Mouse (Mus musculus) midbrain, embryonic 14.5 days (tissue): Measurements from ENCODE around the gene Fam161b. TPM values are rescaled to one million over a fixed set of nuclear protein-coding genes. Genes with fewer than 3 reads are reported as not detected.
A peak's percentile ranks its signal among the peaks of the same experiment; 100 is the strongest.
"Not testable (repeated sequence)": the region's sequence is repeated elsewhere in the genome, so short reads cannot be mapped to it uniquely, and the experiment has no call there.

Source experiments
- ATAC-seq: fragments of 200-750 bp; cut with Nextera tagmentation; 2 replicates; pipeline ENCODE4 v1.8.0; 2017; ENCODE audit warnings: moderate number of reproducible peaks, moderate library complexity; ENCODE audit not compliant: low FRiP score, low TSS enrichment
- DNase-seq: peaks from one replicate; pipeline ENCODE4 v3.0.0-alpha.2; 2015
- H3K27ac ChIP-seq: fragments of 300-500 bp; sonication (generic); replicated peaks from 2 replicates; pipeline ENCODE4 v1.5.1; 2014; ENCODE audit warnings: mild to moderate bottlenecking, low read depth, low read length, moderate library complexity
- H3K27me3 ChIP-seq: fragments of 300-500 bp; sonication (generic); 2 replicates; pipeline ENCODE4 v1.6.1; 2014; ENCODE audit warnings: low read length, control low read depth, mixed read lengths; ENCODE audit not compliant: control insufficient read depth, insufficient read depth
- H3K36me3 ChIP-seq: fragments of 300-500 bp; sonication (generic); 2 replicates; pipeline ENCODE4 v1.6.1; 2014; ENCODE audit warnings: low read length, control low read depth; ENCODE audit not compliant: control insufficient read depth, insufficient read depth
- H3K4me1 ChIP-seq: fragments of 300-500 bp; sonication (generic); 2 replicates; pipeline ENCODE4 v1.6.1; 2014; ENCODE audit warnings: mild to moderate bottlenecking, antibody characterized with exemption, low read length, control low read depth; ENCODE audit not compliant: control insufficient read depth, insufficient read depth
- H3K4me2 ChIP-seq: fragments of 300-500 bp; sonication (generic); 2 replicates; pipeline ENCODE4 v1.6.1; 2014; ENCODE audit warnings: mild to moderate bottlenecking, low read length, moderate library complexity
- H3K4me3 ChIP-seq: fragments of 300-500 bp; sonication (generic); replicated peaks from 2 replicates; pipeline ENCODE4 v1.5.1; 2014; ENCODE audit warnings: low read depth, low read length
- H3K9ac ChIP-seq: fragments of 300-500 bp; sonication (generic); replicated peaks from 2 replicates; pipeline ENCODE4 v1.6.1; 2014; ENCODE audit warnings: mild to moderate bottlenecking, low read length, moderate library complexity
- H3K9me3 ChIP-seq: fragments of 300-500 bp; sonication (generic); 2 replicates; pipeline ENCODE4 v1.6.1; 2016; ENCODE audit warnings: low read length, control low read depth, mixed read lengths; ENCODE audit not compliant: control insufficient read depth
- WGBS: fragments of 180-500 bp; shearing (Covaris S2); extraction: QIAGEN DNeasy Blood & Tissue Kit; methylation state at CpG from one replicate; pipeline ENCODE4 v1.1.7; 2014; 5-methylcytosine and 5-hydroxymethylcytosine counted together
- polyA plus RNA-seq: library from polyadenylated mRNA; unstranded; fragments of >200 nt; fragmentation: Nextera tagmentation; extraction: Ambion mirVana; gene quantifications from 2 replicates; pipeline ENCODE4 v1.2.1, GENCODE M21; 2014

The Fam161b gene
- polyA plus RNA-seq, 1 experiment from 2014 or later: 15.9 TPM

DNA sequence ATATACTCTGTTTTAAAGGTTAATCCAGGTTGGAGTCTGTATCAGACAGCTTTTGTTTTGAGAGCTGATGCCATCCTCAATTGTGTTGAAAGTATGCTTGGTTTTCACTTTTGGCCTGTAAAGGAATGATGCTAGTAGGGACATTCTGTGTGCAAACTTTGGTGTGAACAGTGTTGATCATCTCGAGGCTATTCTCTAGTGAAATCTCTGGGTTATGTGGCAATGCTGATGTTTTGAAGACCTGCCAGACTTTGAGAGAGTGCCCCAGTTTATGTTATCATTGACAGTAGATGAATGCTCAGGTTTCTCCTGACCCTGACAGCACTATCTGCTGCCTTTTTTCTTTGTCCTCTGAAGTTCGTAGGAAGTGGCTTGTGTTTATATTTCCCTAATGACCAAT is 1.2 kb upstream of the Fam161b start:
- Histone ChIP-seq H3K27me3 (no peaks in the 10 kb centered on the region), H3K9ac (no peak overlapping the region), H3K36me3 (peaks cover 12% of the 10 kb centered on the region), H3K4me1 (peaks cover 15% of the 10 kb centered on the region), H3K9me3 (no peaks in the 10 kb centered on the region), H3K4me3 (peak overlapping the region; percentile 99), H3K4me2 (peak overlapping the region; percentile 89), H3K27ac (no peak overlapping the region)
- 78% methylated on average over 2 of the region's 2 CpGs for WGBS
- no peak for DNase-seq
- ATAC-seq: no peak

DNA sequence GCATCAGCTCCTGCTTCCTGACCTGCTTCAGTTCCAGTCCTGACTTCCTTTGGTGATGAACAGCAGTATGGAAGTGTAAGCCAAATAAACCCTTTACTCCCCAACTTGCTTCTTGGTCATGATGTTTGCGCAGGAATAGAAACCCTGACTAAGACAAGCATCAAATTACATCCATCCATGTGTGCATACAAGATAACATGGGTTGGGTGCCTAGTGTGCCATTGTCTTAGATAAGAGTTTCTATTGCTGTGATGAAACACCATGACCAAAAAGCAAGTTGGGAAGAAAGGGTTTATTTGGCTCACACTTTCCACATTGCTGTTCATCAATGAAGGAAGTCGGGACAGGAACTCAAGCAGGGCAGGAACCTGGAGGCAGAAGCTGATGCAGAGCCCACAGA is 2.9 kb downstream of the Fam161b start:
- not testable (repeated sequence) for H3K27ac ChIP-seq, H3K9me3 ChIP-seq, H3K9ac ChIP-seq, ATAC-seq, H3K4me2 ChIP-seq, DNase-seq, H3K27me3 ChIP-seq, H3K4me3 ChIP-seq
- 89% methylated on average over 2 of the region's 2 CpGs for WGBS
- Histone ChIP-seq H3K36me3 (peaks cover 39% of the 10 kb centered on the region), H3K4me1 (peaks cover 15% of the 10 kb centered on the region)

DNA sequence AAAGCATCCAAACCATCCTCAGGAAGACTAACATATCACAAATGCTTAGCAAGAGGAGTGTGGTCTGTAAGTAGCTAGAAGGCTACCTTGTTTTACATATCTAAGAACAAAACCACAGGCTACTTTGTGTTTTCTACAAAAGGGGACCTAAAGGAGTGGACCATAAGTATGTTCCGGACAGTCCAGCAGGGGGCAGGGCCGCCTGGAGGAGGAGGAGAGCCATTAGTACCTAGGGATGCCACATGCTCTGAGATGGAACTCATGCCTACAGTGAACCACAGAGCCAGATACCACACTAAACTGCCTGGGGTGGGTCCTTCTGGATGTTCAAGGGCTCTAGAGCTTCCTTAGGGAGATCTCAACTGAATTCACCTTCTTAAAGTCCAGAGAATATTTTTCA is 14.4 kb downstream of the Fam161b start:
- Histone ChIP-seq H3K27me3 (no peaks in the 10 kb centered on the region), H3K36me3 (peaks cover 88% of the 10 kb centered on the region), H3K9ac (no peak overlapping the region), H3K4me1 (no peaks in the 10 kb centered on the region), H3K27ac (no peak overlapping the region), H3K9me3 (no peaks in the 10 kb centered on the region), H3K4me3 (no peak overlapping the region), H3K4me2 (no peak overlapping the region)
- DNase-seq: peak; percentile 50
- ATAC-seq: no peak
- 53% methylated on average over 2 of the region's 2 CpGs for WGBS

DNA sequence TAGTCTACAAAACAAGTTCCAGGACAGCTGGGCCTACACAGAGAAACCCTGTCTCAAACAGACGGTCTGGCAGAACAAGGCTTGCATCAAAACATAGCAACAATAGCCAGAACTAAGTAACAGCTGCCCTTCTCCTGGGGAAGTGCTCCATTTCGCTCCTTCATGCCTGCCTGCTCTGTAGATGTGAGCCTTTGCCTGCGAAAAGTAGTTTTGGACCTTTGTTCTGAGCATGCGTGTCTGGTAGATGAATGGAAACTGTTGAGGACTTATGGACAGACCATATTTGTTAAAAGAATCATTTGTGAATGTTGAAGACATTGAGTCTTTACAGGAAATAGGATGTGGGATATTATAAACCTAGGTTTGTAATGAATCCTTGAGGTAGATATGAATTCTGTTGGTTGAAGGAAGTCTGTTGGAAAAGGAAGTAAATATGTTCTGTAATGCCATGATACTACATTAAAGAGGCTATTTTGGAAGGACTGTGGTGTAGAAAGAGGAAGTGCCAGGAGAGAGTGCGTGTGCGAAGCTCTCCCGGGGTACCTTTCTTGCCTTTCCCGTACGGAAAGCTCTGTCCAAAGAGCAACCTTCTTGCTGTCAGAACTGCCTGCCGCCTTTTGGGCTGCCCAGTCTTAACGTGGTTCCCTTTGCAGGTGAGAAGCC is 24.5 kb downstream of the Fam161b start:
- Histone ChIP-seq H3K36me3 (peaks cover 91% of the 10 kb centered on the region), H3K4me2 (no peak overlapping the region), H3K27ac (no peak overlapping the region), H3K9ac (no peak overlapping the region), H3K9me3 (no peaks in the 10 kb centered on the region), H3K4me1 (no peaks in the 10 kb centered on the region), H3K27me3 (no peaks in the 10 kb centered on the region), H3K4me3 (no peak overlapping the region)
- no peak for ATAC-seq
- DNase-seq: no peak
- 95% methylated on average over 11 of the region's 11 CpGs for WGBS

DNA sequence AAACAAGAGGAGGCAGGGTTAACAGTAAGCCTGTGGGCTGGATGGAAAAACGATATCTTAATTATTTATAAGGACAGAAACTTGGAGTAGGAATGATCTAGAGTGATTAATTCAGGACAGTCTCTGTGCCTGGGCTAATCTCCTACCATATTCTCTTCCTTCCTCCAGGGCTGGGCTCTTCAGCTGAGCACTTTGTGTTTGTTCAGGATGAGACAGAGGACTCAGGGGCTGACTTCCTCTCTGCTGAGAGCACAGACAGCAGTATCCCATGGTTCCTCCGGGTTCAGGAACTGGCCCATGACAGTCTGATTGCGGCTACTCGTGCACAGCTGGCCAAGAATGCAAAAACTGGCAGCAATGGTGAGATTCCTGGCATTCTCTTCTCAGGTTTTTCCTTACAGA is 34.5 kb downstream of the Fam161b start:
- H3K27me3 ChIP-seq: no peaks in the 10 kb centered on the region
- 90% methylated on average over 4 of the region's 4 CpGs for WGBS
- no peak overlapping the region for H3K9ac ChIP-seq
- peaks cover 66% of the 10 kb centered on the region for H3K36me3 ChIP-seq
- no peaks in the 10 kb centered on the region for H3K9me3 ChIP-seq
- no peak for ATAC-seq
- H3K4me2 ChIP-seq: no peak overlapping the region
- no peaks in the 10 kb centered on the region for H3K4me1 ChIP-seq
- H3K4me3 ChIP-seq: no peak overlapping the region
- H3K27ac ChIP-seq: no peak overlapping the region
- DNase-seq: no peak

DNA sequence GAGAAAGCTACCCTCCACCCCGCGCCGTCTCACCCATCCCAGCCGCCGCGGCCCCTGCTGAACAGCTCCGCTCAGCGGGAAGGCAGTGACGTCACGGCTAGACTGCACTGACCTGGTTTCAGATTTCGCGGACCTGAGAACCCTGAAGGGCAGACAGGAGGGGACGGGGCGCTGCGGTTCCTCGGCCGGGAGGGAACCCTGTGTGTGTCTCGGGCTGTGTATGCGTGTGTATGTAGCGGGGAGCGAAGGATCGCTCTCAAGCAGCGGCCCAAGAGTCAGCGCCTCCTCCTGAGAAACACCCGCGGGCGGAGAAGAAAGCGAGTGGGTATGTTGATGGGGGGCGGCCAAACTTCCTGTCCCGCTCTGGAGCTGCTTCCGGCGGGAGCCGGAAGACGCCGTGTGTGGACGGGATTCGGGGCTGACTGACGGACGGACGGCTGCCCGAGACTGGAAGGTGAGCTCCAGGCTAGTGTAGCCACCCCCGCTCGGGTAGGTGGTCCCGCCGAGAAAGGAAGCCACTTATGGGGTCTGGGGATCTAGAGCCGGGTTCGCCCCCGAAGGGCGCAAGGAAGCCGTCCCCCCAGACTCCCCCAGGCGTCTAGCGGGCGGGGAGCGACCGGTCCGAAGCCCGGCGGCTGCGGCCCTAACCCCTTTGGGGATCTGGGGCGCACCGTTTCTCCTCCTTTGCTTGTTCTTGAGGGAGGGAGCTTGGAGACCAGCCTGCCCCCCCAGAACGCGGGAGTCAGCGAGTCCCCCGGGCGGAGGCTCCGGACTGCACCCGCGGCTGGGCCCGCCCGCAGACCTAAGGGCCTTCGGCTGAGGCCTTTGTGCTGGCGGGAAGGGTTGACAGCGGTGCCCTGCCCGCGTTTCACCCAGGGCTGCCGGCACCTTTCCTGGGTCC is 44.7 kb downstream of the Fam161b start, which contains the start of gene Zfp410:
Zfp410 (plus strand) TSS at position 132 of the 901 bp plus-strand sequence.
- H3K9me3 ChIP-seq: no peaks in the 10 kb centered on the region
- peak within 1 kb of the TSS; percentile 94 for H3K9ac ChIP-seq
- under 1% methylated on average over 77 of the region's 77 CpGs for WGBS
- H3K36me3 ChIP-seq: no peaks in the 10 kb centered on the region
- H3K27me3 ChIP-seq: no peaks in the 10 kb centered on the region
- DNase-seq (peak; percentile 90), ATAC-seq (peak; percentile 94)
- H3K4me2 ChIP-seq: peak within 1 kb of the TSS; percentile 94
- H3K4me3 ChIP-seq: peak within 1 kb of the TSS; percentile 99
- H3K4me1 ChIP-seq: peaks cover 10% of the 10 kb centered on the region
- H3K27ac ChIP-seq: peak within 1 kb of the TSS; percentile 95

DNA sequence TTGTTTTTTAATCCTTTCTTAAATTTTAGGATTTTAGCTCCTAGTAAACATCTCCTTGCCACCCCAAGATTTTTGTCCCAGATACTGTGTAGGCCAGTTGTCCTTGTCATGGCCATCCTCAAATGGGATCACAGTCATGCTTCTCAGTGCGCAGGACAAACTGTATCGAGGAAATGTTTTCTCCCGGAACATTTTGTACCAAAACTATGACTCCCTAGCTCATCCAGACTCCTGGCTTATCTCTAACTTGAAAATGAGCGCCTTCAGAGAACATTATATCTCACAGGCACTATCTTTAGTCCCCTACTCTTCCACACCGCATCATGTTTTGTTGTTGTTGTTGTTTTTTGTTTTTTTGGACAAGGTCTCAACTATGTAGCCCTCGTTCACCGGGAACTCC is 45.6 kb downstream of the Fam161b start:
- Histone ChIP-seq H3K27ac (peak overlapping the region; percentile 95), H3K9me3 (no peaks in the 10 kb centered on the region), H3K9ac (peak overlapping the region; percentile 94), H3K36me3 (no peaks in the 10 kb centered on the region), H3K27me3 (no peaks in the 10 kb centered on the region), H3K4me2 (peak overlapping the region; percentile 94), H3K4me3 (peak overlapping the region; percentile 99), H3K4me1 (peaks cover 10% of the 10 kb centered on the region)
- 41% methylated on average over 7 of the region's 7 CpGs for WGBS
- DNase-seq (no peak), ATAC-seq (no peak)

DNA sequence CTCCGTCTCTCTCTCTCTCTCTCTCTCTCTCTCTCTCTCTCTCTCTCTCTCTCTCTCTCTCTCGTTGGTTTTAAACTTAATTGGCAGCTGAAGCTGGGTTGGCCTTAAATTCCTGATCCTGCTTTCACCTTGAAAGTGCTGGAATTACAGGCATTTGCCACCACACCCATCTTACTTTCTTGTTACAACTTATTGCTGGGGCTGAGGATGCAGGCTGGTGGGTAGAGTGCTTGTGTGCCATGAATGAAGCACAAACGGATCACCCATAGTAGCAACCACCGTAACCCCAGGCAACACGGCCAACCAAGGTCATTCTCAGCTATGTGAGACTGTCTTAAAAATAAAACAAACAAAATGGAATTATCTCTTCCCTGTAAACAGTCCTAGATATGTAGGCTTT is 50.3 kb downstream of the Fam161b start:
- ATAC-seq (no peak), DNase-seq (no peak)
- Histone ChIP-seq H3K27ac (no peak overlapping the region), H3K4me1 (peaks cover 4% of the 10 kb centered on the region; the same call in 1 of the 2 replicates), H3K4me3 (no peak overlapping the region), H3K27me3 (no peaks in the 10 kb centered on the region), H3K4me2 (no peak overlapping the region), H3K9ac (no peak overlapping the region), H3K36me3 (peaks cover 9% of the 10 kb centered on the region; the same call in 1 of the 2 replicates), H3K9me3 (no peaks in the 10 kb centered on the region)
- 77% methylated on average over 4 of the region's 5 CpGs for WGBS
